Mouse (Mus musculus): ENCODE data around the gene Pkp4. TPM values are rescaled to one million over a fixed set of nuclear protein-coding genes. Genes with fewer than 3 reads are reported as not detected.

Pkp4 gene
- 45.1 and 47.5 TPM in 2 replicates for polyA plus RNA-seq (2012; rRNA removed)

GRCm38 (mm10) chr2:59160605-59160963 is at the start of gene Pkp4, which contains the start of gene Ccdc148:
TSS of gene Pkp4 (plus strand) at chr2:59160850.
TSS of gene Ccdc148 (minus strand) at chr2:59160683.

Other genes with a start within 250 kb of the Pkp4 start
- 1.8 and 2.0 TPM in 2 replicates for gene Ccdc148, start 167 bp upstream of the Pkp4 start, polyA plus RNA-seq (2012; rRNA removed)